Mouse (Mus musculus) colon, adult 2 months (tissue): ENCODE data around the gene Il4i1. TPM values are rescaled to one million over a fixed set of nuclear protein-coding genes. Genes with fewer than 3 reads are reported as not detected.

Experiments
- polyA plus RNA-seq: library from polyadenylated mRNA; depleted of rRNA; stranded (reverse); fragments of >200 nt; gene quantifications from 2 replicates; pipeline ENCODE4 v1.2.3, GENCODE M21; 2012; rRNA removed

Gene Il4i1
- polyA plus RNA-seq = 7.8 and 10.3 TPM in 2 replicates

GRCm38 (mm10) chr7:44815721-44816469 lies at the start of gene Il4i1, which contains the start of gene Nup62:
Gene Il4i1 (plus strand): TSS chr7:44816387.
Gene Nup62 (plus strand): TSS chr7:44816088.

GRCm38 (mm10) chr7:44816470-44817021 lies 359 bp downstream of the Il4i1 start, which contains the start of gene Atf5:
Gene Atf5 (minus strand): TSS chr7:44816658.

GRCm38 (mm10) chr7:44848561-44849415 lies 32.6 kb downstream of the Il4i1 start, which contains the start of the genes Akt1s1 and Tbc1d17:
Gene Akt1s1 (plus strand): TSS chr7:44848991.
Gene Tbc1d17 (minus strand): TSS chr7:44849079.

GRCm38 (mm10) chr7:44857042-44857552 lies 40.9 kb downstream of the Il4i1 start, which contains the start of gene Pnkp:
Gene Pnkp (plus strand): TSS chr7:44857139.

GRCm38 (mm10) chr7:44869697-44870528 lies 53.7 kb downstream of the Il4i1 start, which contains the start of gene Ptov1:
Gene Ptov1 (minus strand): TSS chr7:44869788.

Other genes with a start within 250 kb of the Il4i1 start
- gene Napsa, start 244.0 kb upstream of the Il4i1 start, polyA plus RNA-seq = 7.8 and 8.1 TPM in 2 replicates
- gene Kcnc3, start 225.7 kb upstream of the Il4i1 start, polyA plus RNA-seq = 2.7 and 2.8 TPM in 2 replicates
- gene Myh14, start 145.5 kb upstream of the Il4i1 start, polyA plus RNA-seq = 365 and 409 TPM in 2 replicates
- not detected in 2 replicates for gene Izumo2, start 107.6 kb upstream of the Il4i1 start, polyA plus RNA-seq
- gene Vrk3, start 68.0 kb upstream of the Il4i1 start, polyA plus RNA-seq = 44.8 and 45.6 TPM in 2 replicates
- gene Zfp473, start 65.3 kb upstream of the Il4i1 start, polyA plus RNA-seq = 0.19 and 0.26 TPM in 2 replicates
- 61.5 and 65.7 TPM in 2 replicates for gene Nup62, start 299 bp upstream of the Il4i1 start, polyA plus RNA-seq
- 85.4 and 120 TPM in 2 replicates for gene Atf5, start 271 bp downstream of the Il4i1 start, polyA plus RNA-seq
- gene Akt1s1, start 32.6 kb downstream of the Il4i1 start, polyA plus RNA-seq = 188 and 210 TPM in 2 replicates
- 71.5 and 99.3 TPM in 2 replicates for gene Tbc1d17, start 32.7 kb downstream of the Il4i1 start, polyA plus RNA-seq
- 53.4 and 64.9 TPM in 2 replicates for gene Pnkp, start 40.8 kb downstream of the Il4i1 start, polyA plus RNA-seq
- gene Ptov1, start 53.4 kb downstream of the Il4i1 start, polyA plus RNA-seq = 241 and 272 TPM in 2 replicates
- 304 and 344 TPM in 2 replicates for gene Med25, start 76.3 kb downstream of the Il4i1 start, polyA plus RNA-seq
- 59.1 and 65.3 TPM in 2 replicates for gene Fuz, start 79.7 kb downstream of the Il4i1 start, polyA plus RNA-seq
- 94.2 and 104 TPM in 2 replicates for gene Ap2a1, start 113.1 kb downstream of the Il4i1 start, polyA plus RNA-seq
- gene Tsks, start 126.8 kb downstream of the Il4i1 start, polyA plus RNA-seq = not detected in 2 replicates
- 14.6 and 20.4 TPM in 2 replicates for gene Cpt1c, start 158.5 kb downstream of the Il4i1 start, polyA plus RNA-seq
- gene Prmt1, start 170.2 kb downstream of the Il4i1 start, polyA plus RNA-seq = 75.9 and 81.7 TPM in 2 replicates
- gene Irf3, start 181.3 kb downstream of the Il4i1 start, polyA plus RNA-seq = 114 and 134 TPM in 2 replicates
- gene Bcl2l12, start 182.3 kb downstream of the Il4i1 start, polyA plus RNA-seq = 32.2 and 35.0 TPM in 2 replicates
- gene Scaf1, start 200.0 kb downstream of the Il4i1 start, polyA plus RNA-seq = 82.6 and 102 TPM in 2 replicates
- 123 and 160 TPM in 2 replicates for gene Rras, start 201.6 kb downstream of the Il4i1 start, polyA plus RNA-seq
- gene Prr12, start 236.5 kb downstream of the Il4i1 start, polyA plus RNA-seq = 7.7 and 10.0 TPM in 2 replicates
- gene Nosip, start 246.0 kb downstream of the Il4i1 start, polyA plus RNA-seq = 98.1 and 100 TPM in 2 replicates
- 140 and 174 TPM in 2 replicates for gene Prrg2, start 246.3 kb downstream of the Il4i1 start, polyA plus RNA-seq